Mouse (Mus musculus) intestine, postnatal 0 days (tissue): Measurements from ENCODE around the gene Il21r. TPM values are rescaled to one million over a fixed set of nuclear protein-coding genes. Genes with fewer than 3 reads are reported as not detected.

Experiments used
- ATAC-seq: fragments of 200-750 bp; cut with Nextera tagmentation; 2 replicates; pipeline ENCODE4 v1.8.0; 2017; ENCODE audit warnings: mild to moderate bottlenecking, moderate TSS enrichment, moderate library complexity
- H3K27ac ChIP-seq: fragments of 300-500 bp; sonication (generic); 2 replicates; pipeline ENCODE4 v1.5.1; 2014; ENCODE audit warnings: mild to moderate bottlenecking, low read depth, low read length, moderate library complexity
- H3K27me3 ChIP-seq: fragments of 300-500 bp; sonication (generic); replicated peaks from 2 replicates; pipeline ENCODE4 v1.6.1; 2014; ENCODE audit warnings: low read length, mixed read lengths; ENCODE audit not compliant: control insufficient read depth, insufficient read depth
- H3K36me3 ChIP-seq: fragments of 300-500 bp; sonication (generic); 2 replicates; pipeline ENCODE4 v1.6.1; 2014; ENCODE audit warnings: mild to moderate bottlenecking, moderate library complexity; ENCODE audit not compliant: control insufficient read depth, insufficient read depth
- H3K4me1 ChIP-seq: fragments of 300-500 bp; sonication (generic); replicated peaks from 2 replicates; pipeline ENCODE4 v1.6.1; 2014; ENCODE audit warnings: antibody characterized with exemption, low read length, mixed read lengths; ENCODE audit not compliant: control insufficient read depth, insufficient read depth
- H3K4me2 ChIP-seq: fragments of 300-500 bp; sonication (generic); replicated peaks from 2 replicates; pipeline ENCODE4 v1.6.1; 2014; ENCODE audit warnings: low read depth, mild to moderate bottlenecking, moderate library complexity
- H3K4me3 ChIP-seq: fragments of 300-500 bp; sonication (generic); 2 replicates; pipeline ENCODE4 v1.5.1; 2014; ENCODE audit warnings: low read depth, low read length
- H3K9ac ChIP-seq: fragments of 300-500 bp; sonication (generic); 2 replicates; pipeline ENCODE4 v1.6.1; 2014; ENCODE audit warnings: mild to moderate bottlenecking, low read depth, low read length
- H3K9me3 ChIP-seq: fragments of 300-500 bp; sonication (generic); 2 replicates; pipeline ENCODE4 v1.6.1; 2016; ENCODE audit warnings: mixed run types; ENCODE audit not compliant: control insufficient read depth
- CTCF ChIP-seq: sonication (generic); IDR thresholded peaks from 2 replicates; pipeline ENCODE4 v1.5.1; 2016; ENCODE audit warnings: low read depth, mild to moderate bottlenecking, control low read depth, antibody characterized with exemption, moderate library complexity
- WGBS: fragments of 180-500 bp; shearing (Covaris S2); extraction: QIAGEN DNeasy Blood & Tissue Kit; methylation state at CpG from one replicate; pipeline ENCODE4 v1.1.7; 2014; 5-methylcytosine and 5-hydroxymethylcytosine counted together
- polyA plus RNA-seq: library from polyadenylated mRNA; unstranded; fragments of >200 nt; fragmentation: Nextera tagmentation; extraction: Ambion mirVana; gene quantifications from 2 replicates; pipeline ENCODE4 v1.2.1, GENCODE M21; 2015

The Il21r gene
- polyA plus RNA-seq, 1 experiment from 2014 or later: 0.09 TPM

DNA sequence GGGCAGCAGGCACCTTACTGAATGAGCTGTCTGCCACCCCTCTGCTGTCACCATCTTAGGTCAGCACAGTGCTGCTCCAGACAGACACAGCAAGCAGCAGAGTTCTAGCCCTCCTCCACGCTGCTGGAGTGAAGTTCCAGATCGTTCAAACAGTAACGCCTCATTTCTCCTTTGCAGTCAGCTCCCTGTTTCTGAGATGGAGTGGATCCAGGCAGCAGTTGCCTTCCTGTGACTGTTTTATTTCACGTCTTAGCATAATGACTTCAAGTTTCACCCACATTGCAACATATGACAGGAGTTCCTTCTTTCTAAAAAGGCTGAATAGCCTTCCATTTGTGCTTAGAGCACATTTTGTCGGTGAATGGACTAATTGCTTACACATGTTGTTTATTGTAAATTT lies 10.3 kb downstream of the Il21r start:
- 74% methylated on average over 5 of the region's 5 CpGs for WGBS
- H3K9me3 ChIP-seq: no peaks in the 10 kb centered on the region
- no peak overlapping the region for H3K4me2 ChIP-seq
- no peak overlapping the region for H3K27ac ChIP-seq
- H3K9ac ChIP-seq: no peak overlapping the region
- no peak overlapping the region for H3K4me3 ChIP-seq
- no peak for TF ChIP-seq CTCF
- no peak for ATAC-seq
- no peaks in the 10 kb centered on the region for H3K27me3 ChIP-seq
- H3K36me3 ChIP-seq: no peaks in the 10 kb centered on the region
- no peaks in the 10 kb centered on the region for H3K4me1 ChIP-seq

DNA sequence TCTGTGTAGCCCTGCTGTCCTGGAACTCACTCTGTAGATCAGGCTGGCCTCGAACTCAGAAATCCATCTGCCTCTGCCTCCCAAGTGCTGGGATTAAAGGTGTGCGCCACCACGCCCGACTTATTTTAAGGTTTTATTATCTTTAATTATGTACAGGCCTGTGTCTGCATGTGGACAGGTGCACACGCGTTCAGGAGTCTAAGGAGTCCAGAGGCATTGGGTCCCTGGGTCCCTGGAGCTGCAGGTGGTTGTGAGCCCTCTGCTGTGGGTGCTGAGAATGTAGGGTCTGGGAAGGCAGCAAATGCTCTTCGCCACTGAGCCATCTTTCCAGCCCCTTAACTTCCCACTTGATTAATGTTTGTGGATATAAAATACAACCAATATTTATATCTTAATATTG lies 12.2 kb downstream of the Il21r start:
- Histone ChIP-seq H3K27me3 (no peaks in the 10 kb centered on the region), H3K4me2 (no peak overlapping the region), H3K4me3 (no peak overlapping the region), H3K36me3 (no peaks in the 10 kb centered on the region), H3K9ac (no peak overlapping the region), H3K27ac (no peak overlapping the region), H3K9me3 (no peaks in the 10 kb centered on the region), H3K4me1 (no peaks in the 10 kb centered on the region)
- TF ChIP-seq CTCF: no peak
- WGBS: 77% methylated on average over 7 of the region's 7 CpGs
- ATAC-seq: no peak

DNA sequence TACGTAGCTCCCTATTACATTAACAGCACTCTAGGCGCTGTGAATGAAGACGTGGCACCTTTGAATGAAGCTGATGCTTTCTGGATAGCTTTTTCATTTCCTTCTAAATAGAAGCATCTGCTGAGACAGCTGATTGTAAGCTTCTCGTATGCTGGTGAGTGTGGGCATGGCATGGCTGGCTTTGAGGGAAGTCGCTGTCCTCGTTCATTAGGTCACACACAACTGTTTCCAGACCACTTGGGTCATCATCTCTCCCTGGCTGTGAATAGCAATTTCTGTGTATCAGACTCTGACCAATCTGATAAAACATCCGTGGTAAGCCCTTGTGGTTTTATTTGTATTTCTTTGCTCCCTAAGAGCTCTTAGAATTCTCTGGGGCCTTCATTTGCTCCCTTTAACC lies 14.8 kb downstream of the Il21r start:
- H3K9me3 ChIP-seq: no peaks in the 10 kb centered on the region
- WGBS: 74% methylated on average over 7 of the region's 7 CpGs
- TF ChIP-seq CTCF: no peak
- no peak overlapping the region for H3K27ac ChIP-seq
- no peak for ATAC-seq
- no peak overlapping the region for H3K9ac ChIP-seq
- H3K36me3 ChIP-seq: no peaks in the 10 kb centered on the region
- no peak overlapping the region for H3K4me2 ChIP-seq
- no peaks in the 10 kb centered on the region for H3K27me3 ChIP-seq
- H3K4me3 ChIP-seq: no peak overlapping the region
- no peaks in the 10 kb centered on the region for H3K4me1 ChIP-seq

DNA sequence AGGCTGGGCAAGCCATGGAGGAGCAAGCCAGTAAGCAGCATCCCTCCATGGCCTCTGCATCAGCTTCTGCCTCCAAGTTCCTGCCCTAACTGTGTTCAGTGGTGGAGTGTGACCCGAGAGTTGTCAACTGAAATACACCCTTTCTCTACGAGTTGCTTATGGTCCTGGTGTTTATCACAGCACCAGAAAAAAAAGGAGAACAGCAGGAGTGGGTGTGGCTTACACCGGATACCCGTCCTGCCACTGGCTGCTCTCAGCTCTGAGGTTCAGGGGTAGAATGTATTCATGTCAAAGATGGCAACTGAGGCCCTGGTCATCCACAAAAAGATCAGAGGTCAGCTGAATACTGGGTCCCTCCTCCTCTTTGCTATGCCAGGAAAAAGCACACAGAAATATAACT lies 16.8 kb downstream of the Il21r start:
- no peak overlapping the region for H3K27ac ChIP-seq
- no peaks in the 10 kb centered on the region for H3K27me3 ChIP-seq
- H3K4me1 ChIP-seq: no peaks in the 10 kb centered on the region
- TF ChIP-seq CTCF: no peak
- no peak for ATAC-seq
- H3K4me2 ChIP-seq: no peak overlapping the region
- H3K9ac ChIP-seq: no peak overlapping the region
- WGBS: 63% methylated on average over 4 of the region's 4 CpGs
- no peaks in the 10 kb centered on the region for H3K36me3 ChIP-seq
- H3K4me3 ChIP-seq: no peak overlapping the region
- no peaks in the 10 kb centered on the region for H3K9me3 ChIP-seq

DNA sequence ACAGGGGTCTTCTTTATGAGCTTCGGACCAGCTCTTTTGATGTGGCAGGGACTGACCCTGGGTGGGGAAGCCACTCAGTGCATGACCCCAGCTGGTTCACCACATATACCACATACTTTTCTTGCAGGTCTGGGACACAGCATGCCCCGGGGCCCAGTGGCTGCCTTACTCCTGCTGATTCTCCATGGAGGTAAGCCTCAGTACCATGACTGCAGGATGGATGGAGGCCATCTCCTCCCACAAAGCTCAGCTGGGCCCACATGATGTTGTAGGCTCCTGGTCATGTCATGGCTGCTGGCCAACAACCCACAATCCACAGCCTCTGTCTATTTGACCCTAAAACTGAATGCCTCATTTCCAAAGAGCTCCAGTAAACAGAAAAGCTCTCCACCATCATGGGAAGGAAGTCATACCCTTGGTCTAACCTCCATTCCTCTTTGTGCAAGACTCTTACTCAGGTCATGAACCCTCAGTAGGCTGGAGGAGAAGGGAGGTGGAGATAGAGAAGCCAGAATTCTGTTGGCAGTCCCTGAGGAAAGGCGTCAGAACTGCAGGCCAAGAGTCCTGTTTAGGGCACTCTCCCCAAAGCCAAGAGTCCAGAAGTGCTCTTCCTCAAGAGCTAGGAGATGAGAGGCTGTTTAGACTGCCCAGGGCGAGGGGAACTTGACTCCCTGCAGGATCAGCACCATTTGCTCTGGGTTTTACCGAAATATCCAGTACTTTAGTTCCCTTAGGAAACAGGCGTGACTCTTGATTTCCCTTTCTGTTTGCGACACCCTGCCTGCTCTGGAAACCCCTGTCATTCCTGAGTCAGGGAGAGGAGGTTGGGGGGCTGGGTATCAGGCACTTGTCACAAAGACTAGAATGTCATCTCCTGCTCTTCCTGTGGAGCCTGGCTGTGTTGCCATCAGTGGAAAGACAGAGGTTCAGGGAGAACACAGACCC lies 19.8 kb downstream of the Il21r start:
- H3K36me3 ChIP-seq: no peaks in the 10 kb centered on the region
- H3K27ac ChIP-seq: no peak overlapping the region
- WGBS: 65% methylated on average over 7 of the region's 7 CpGs
- no peaks in the 10 kb centered on the region for H3K27me3 ChIP-seq
- ATAC-seq: no peak
- H3K4me2 ChIP-seq: no peak overlapping the region
- no peak for TF ChIP-seq CTCF
- no peaks in the 10 kb centered on the region for H3K4me1 ChIP-seq
- H3K9me3 ChIP-seq: no peaks in the 10 kb centered on the region
- no peak overlapping the region for H3K9ac ChIP-seq
- H3K4me3 ChIP-seq: no peak overlapping the region

DNA sequence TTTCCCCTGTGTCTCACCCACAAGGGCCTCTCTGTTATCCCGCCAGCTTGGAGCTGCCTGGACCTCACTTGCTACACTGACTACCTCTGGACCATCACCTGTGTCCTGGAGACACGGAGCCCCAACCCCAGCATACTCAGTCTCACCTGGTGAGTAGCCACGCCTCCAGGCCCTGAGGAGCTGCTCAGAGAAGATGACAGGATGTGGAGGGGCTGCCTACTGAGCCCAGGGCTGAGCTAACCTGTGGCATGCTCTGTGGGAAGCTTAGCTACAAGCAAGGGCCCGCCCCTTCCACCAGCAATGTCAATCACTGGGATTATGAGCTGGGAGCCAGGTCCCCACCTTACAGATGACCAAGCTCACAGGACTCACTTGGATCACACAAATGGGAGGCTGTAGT lies 22.0 kb downstream of the Il21r start:
- Histone ChIP-seq H3K9me3 (no peaks in the 10 kb centered on the region), H3K4me2 (no peak overlapping the region), H3K4me3 (no peak overlapping the region), H3K36me3 (no peaks in the 10 kb centered on the region), H3K9ac (no peak overlapping the region), H3K27me3 (no peaks in the 10 kb centered on the region), H3K4me1 (no peaks in the 10 kb centered on the region), H3K27ac (no peak overlapping the region)
- TF ChIP-seq CTCF: no peak
- WGBS: 64% methylated on average over 4 of the region's 4 CpGs
- no peak for ATAC-seq
